8 mouse cellular contexts compared by ENCODE assay signal in the genomic region with DNA sequence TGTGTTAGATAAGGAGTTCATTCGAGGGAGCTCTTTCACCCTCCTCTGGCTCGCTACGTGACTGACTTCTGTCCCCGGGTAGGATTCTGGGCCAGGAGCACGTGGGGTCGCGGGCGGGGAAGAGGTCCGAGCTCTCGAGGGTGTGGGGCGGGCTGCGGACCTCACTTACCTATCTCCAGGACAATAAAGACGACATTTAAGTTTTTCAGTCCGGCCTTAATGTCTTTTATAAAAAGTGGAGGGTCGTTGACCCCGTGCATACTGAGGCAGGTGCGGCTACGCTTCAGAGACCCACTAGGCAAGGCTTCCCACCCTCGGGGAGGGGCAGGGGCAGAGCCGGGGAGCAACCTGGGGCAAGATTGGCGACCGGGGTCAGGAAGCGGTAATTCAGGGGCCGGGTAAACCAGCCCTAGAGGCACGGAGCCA. TPM values are rescaled to one million over a fixed set of nuclear protein-coding genes. Genes with fewer than 3 reads are reported as not detected.
A peak's percentile ranks its signal among the peaks of the same experiment; 100 is the strongest.
DNase-seq lines count a peak whose midpoint lies in the region; ATAC-seq lines count a peak whose summit lies in the region.

No protein-coding gene starts in this region.

- peak overlapping the region; percentile 83 for H3K27ac ChIP-seq in intestine, embryonic 16.5 days (ENCODE audit: low read length)
- H3K27ac ChIP-seq in liver, embryonic 12.5 days = peak overlapping the region; percentile 75
- peak overlapping the region; percentile 8; the same call in 1 of the 2 replicates for H3K27ac ChIP-seq in neural tube, embryonic 11.5 days (ENCODE audit: low read depth, low read length)

- no peaks in the 10 kb centered on the region; the same call in 1 of the 2 replicates for H3K4me1 ChIP-seq in intestine, embryonic 16.5 days (ENCODE audit: control insufficient read depth, insufficient read depth, low read length)
- peaks cover 25% of the 10 kb centered on the region for H3K4me1 ChIP-seq in liver, embryonic 12.5 days
- H3K4me1 ChIP-seq in neural tube, embryonic 11.5 days (ENCODE audit: control insufficient read depth, insufficient read depth, low read length) = no peaks in the 10 kb centered on the region

- peak overlapping the region; percentile 83 for H3K9ac ChIP-seq in intestine, embryonic 16.5 days (ENCODE audit: low read depth, low read length)
- H3K9ac ChIP-seq in liver, embryonic 12.5 days = peak overlapping the region; percentile 83
- H3K9ac ChIP-seq in neural tube, embryonic 11.5 days (ENCODE audit: low read length) = peak overlapping the region; percentile 71

- peak; percentile 32 for DNase-seq in layer of hippocampus, adult 11-12 months (ENCODE audit: low spot score)
- no peak for DNase-seq in layer of hippocampus, adult 8-10 months (ENCODE audit: low spot score in 2 of 2)
- peak; percentile 11 to 25 for DNase-seq in adrenal gland, postnatal 4 days (ENCODE audit: low spot score in 2 of 2)
- peak; percentile 26 for DNase-seq in gastrocnemius, postnatal 10 days
- peak; percentile 41 for DNase-seq in neural tube, embryonic 11.5 days (ENCODE audit: low spot score)
- peak; percentile 26 for DNase-seq in urinary bladder, postnatal 14 days (ENCODE audit: low spot score)

- no peaks in the 10 kb centered on the region for H3K27me3 ChIP-seq in intestine, embryonic 16.5 days (replicated peaks; ENCODE audit: control insufficient read depth, insufficient read depth, low read length)
- no peaks in the 10 kb centered on the region for H3K27me3 ChIP-seq in liver, embryonic 12.5 days (replicated peaks)
- no peaks in the 10 kb centered on the region for H3K27me3 ChIP-seq in neural tube, embryonic 11.5 days (ENCODE audit: control insufficient read depth, insufficient read depth, low read length)

- H3K9me3 ChIP-seq in intestine, embryonic 16.5 days (ENCODE audit: control insufficient read depth, low read length) = no peaks in the 10 kb centered on the region
- no peaks in the 10 kb centered on the region for H3K9me3 ChIP-seq in liver, embryonic 12.5 days (replicated peaks)
- no peaks in the 10 kb centered on the region for H3K9me3 ChIP-seq in neural tube, embryonic 11.5 days (ENCODE audit: control insufficient read depth, low read length)

- H3K4me2 ChIP-seq in intestine, embryonic 16.5 days (ENCODE audit: low read depth, low read length) = peak overlapping the region; percentile 93
- peak overlapping the region; percentile 95 for H3K4me2 ChIP-seq in liver, embryonic 12.5 days
- H3K4me2 ChIP-seq in neural tube, embryonic 11.5 days (ENCODE audit: low read depth) = peak overlapping the region; percentile 99

- H3K4me3 ChIP-seq in intestine, embryonic 16.5 days (ENCODE audit: low read length) = peak overlapping the region; percentile 72
- H3K4me3 ChIP-seq in liver, embryonic 12.5 days = peak overlapping the region; percentile 70
- H3K4me3 ChIP-seq in neural tube, embryonic 11.5 days (ENCODE audit: low read depth, low read length) = peak overlapping the region; percentile 59

- 0% methylated on average over 25 of the region's 25 CpGs for WGBS in intestine, embryonic 16.5 days
- under 1% methylated on average over 25 of the region's 25 CpGs for WGBS in liver, embryonic 12.5 days (ENCODE audit: insufficient replicate concordance)
- under 1% methylated on average over 25 of the region's 25 CpGs for WGBS in neural tube, embryonic 11.5 days

- peak; percentile 51 for ATAC-seq in intestine, embryonic 16.5 days
- ATAC-seq in liver, embryonic 12.5 days = peak; percentile 16
- ATAC-seq in neural tube, embryonic 11.5 days (ENCODE audit: insufficient read depth, low FRiP score, low TSS enrichment) = peak; percentile 59

- H3K36me3 ChIP-seq in intestine, embryonic 16.5 days (ENCODE audit: control insufficient read depth, insufficient read depth, low read length) = no peaks in the 10 kb centered on the region
- 0 out of 2 replicates have a peak, but pooled peaks cover 1% of the 10 kb centered on the region for H3K36me3 ChIP-seq in liver, embryonic 12.5 days
- no peaks in the 10 kb centered on the region for H3K36me3 ChIP-seq in neural tube, embryonic 11.5 days (ENCODE audit: control insufficient read depth, insufficient read depth, low read length)

RNA-seq across cellular contexts. Expression of a gene that starts 0.6 kb away (rescaled TPM):
- total RNA-seq in layer of hippocampus, adult 8-10 months (2022) = 10 to 100 TPM; 15.1 to 22.9 (median 20.5) TPM
- total RNA-seq in adrenal gland, postnatal 4 days (2021) = 10 to 100 TPM; 11.0 to 17.9 TPM
- total RNA-seq in gastrocnemius, postnatal 10 days (2021) = 10 to 100 TPM; 13.3 to 13.9 TPM
- polyA plus RNA-seq in intestine, embryonic 16.5 days (2015; fragmentation: Nextera tagmentation; extraction: Ambion mirVana) = 16.0 and 19.1 TPM in 2 replicates
- 5.3 and 6.8 TPM in 2 replicates for polyA plus RNA-seq in liver, embryonic 12.5 days (2016; fragmentation: Nextera tagmentation; extraction: Ambion mirVana)
- polyA plus RNA-seq in neural tube, embryonic 11.5 days (2014; fragmentation: Nextera tagmentation; extraction: Ambion mirVana) = 8.3 and 8.8 TPM in 2 replicates

Comparison
In these comparisons a context has a peak if more than half of its experiments do, and no peak if none do; other contexts are left out.
1. DNase-seq: peak in layer of hippocampus, adult 11-12 months (single experiment), adrenal gland, postnatal 4 days (2 of 2), gastrocnemius, postnatal 10 days (single experiment), neural tube, embryonic 11.5 days (single experiment) and urinary bladder, postnatal 14 days (single experiment); none in layer of hippocampus, adult 8-10 months (0 of 2).
2. H3K27ac ChIP-seq: peak in every context shown above with its lines; median percentile 83 in intestine, embryonic 16.5 days; 75 in liver, embryonic 12.5 days; 8 in neural tube, embryonic 11.5 days.
3. Peak in every context shown above with its lines, with median percentiles within 50 percentile points of each other: ATAC-seq, H3K4me2 ChIP-seq, H3K4me3 ChIP-seq and H3K9ac ChIP-seq.